Mouse (Mus musculus) central nervous system, embryonic 11.5 days (tissue): Measurements from ENCODE around the gene Inhba. TPM values are rescaled to one million over a fixed set of nuclear protein-coding genes. Genes with fewer than 3 reads are reported as not detected.

Source experiments
- polyA plus RNA-seq: library from polyadenylated mRNA; depleted of rRNA; stranded (reverse); fragments of >200 nt; gene quantifications from 2 replicates; pipeline ENCODE4 v1.2.3, GENCODE M21; 2012; rRNA removed

Gene Inhba
- polyA plus RNA-seq, result 0.94 and 2.1 TPM in 2 replicates

DNA sequence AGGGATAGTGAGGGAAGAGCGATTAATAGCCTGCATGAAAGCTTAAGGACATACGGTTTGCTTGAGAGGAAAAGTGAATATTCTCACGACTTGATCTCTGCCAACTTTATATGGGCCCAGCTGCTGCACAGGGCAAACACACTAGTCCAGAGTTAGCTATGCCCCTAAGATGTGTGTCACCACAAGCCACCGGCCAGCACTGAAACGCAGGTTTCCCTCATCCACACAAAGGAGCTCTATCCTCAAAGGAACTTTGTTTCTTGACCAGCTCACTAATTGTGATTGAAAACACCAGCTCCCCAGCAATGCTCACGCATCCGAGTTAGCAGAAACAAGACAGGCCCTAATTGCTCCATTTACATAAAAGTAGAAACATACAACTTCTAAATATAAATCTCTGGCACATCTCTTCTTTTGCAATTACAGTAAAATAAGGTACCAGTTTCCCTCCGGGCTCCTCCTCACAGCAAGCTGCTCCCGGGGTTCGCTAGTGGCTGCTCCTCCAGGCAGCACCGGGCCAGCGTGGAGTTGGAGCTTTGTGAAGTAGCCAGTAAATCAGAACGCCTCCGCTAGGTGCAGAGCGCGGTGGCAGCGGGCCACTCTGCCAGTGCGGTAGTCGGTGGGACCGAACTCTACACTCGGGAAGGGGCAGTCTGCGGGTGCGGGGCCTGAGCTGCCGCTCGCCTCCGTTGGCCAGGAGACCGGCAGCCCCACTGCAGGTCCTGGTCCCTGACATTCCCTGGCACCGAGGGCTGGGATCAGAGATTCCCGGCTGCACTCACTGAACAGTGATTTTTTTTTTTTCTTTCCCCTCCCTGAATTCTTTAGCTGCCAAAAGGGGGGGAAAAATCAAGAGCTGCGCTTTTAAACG lies at the start of gene Inhba:
Inhba (plus strand) TSS at position 480 of the 871 bp plus-strand sequence.

